Mouse (Mus musculus) olfactory bulb, adult 2 months (tissue): ENCODE data around the gene Unc5a.

Source experiments
- CTCF ChIP-seq: fragments of 200-500 bp; IDR thresholded peaks from 2 replicates; pipeline ENCODE4 v1.5.1; 2012; ENCODE audit warnings: low read depth, mild to moderate bottlenecking, low read length, moderate library complexity; ENCODE audit not compliant: insufficient read depth
- POLR2A ChIP-seq: fragments of 200-500 bp; IDR thresholded peaks from 2 replicates; pipeline ENCODE4 v1.6.1; 2012; ENCODE audit warnings: mild to moderate bottlenecking, low read depth, low read length, moderate library complexity; ENCODE audit not compliant: insufficient read depth

- TF ChIP-seq CTCF (no peak), POLR2A (no peak)
Measured at GRCm38 (mm10) chr13:54937885-54938284, 11.3 kb upstream of the Unc5a start.
